Mouse (Mus musculus) adrenal gland, adult (tissue): ENCODE data around the gene Elmo3.

Experiments used
- DNase-seq, 2 experiments: peaks; one replicate each; pipeline ENCODE4 v3.0.0; 2022 to 2023; ENCODE audit warnings: low spot score in 1 of 2; ENCODE audit not compliant: inconsistent age in 2 of 2

Gene Elmo3

DNA sequence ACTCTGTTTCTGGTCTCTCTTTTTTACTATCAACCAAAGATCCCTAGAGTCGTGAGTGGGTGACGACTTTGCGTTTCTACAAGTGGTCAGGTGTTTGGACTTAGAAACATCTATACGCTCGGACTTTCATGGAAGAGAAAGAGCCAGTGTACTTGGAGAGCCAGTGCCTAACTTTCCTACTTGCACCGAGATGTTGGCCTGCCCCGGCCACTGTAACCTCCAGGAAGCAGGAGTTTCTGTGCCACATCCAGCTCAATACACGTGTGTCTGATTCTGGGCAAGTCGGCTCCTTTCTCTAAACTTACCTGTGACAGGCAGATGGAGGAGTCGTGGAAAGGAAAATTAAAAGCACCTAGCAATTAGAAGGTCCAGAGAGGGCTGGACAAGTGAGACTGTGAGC lies 29.6 kb upstream of the Elmo3 start, which contains the start of gene Nol3:
Gene Nol3 (plus strand): TSS at position 301 of the 400 bp plus-strand sequence.
- no peak for DNase-seq

DNA sequence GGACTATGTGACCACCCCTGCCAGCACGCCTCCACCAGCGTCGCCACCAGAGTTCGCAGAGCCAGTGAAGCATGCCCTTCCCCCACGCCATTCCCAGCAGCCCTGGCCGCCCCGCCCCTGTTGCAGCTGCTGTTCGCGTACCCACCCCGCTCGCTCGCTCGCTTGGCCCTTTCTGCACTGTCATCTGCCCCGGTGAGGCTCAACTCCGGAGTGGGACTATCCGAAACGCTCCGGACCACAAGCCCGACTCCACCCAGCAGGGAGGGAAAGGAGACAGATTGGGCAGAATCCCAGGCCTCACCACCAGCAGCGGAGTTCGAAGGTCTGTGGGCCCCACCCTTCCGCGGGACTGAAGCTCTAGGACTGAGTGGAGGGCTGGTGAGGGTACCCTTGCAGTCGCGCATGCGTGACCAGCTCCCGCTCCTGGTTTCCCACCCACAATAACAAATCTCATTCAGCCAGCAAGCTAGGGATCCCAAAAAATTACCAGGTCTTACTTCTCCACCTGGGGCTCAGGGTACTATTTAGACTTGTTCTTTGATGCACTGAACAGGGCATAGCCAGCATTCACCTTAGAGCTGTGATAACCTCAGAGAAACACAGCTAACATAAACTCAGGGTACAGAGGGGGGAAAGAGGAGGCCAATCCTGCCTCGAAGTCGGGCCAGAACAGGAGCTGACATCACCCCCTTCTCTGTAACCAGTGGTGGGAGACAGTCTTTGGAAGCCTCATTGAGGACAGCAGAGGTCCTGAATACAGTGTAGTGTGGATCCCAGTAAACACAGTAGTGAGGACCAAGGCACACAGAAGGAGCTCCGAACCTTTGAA lies 28.9 kb upstream of the Elmo3 start:
- DNase-seq, result peak; percentile 58 to 71

DNA sequence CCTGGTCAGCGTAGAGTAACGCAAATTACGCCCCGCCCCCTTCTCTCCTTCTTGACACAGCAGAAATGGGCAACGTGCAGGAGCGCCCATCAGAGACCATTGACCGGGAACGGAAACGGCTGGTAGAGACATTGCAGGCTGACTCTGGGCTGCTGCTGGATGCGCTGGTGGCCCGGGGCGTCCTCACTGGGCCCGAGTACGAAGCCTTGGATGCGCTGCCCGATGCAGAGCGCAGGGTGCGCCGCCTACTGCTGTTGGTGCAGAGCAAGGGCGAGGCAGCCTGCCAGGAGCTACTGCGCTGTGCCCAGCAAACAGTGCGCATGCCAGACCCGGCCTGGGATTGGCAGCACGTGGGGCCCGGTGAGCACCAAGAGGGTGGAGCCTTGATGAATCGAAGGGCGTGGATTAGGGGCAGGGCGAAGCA lies 26.5 kb upstream of the Elmo3 start:
- peak; percentile 91 to 96 for DNase-seq

DNA sequence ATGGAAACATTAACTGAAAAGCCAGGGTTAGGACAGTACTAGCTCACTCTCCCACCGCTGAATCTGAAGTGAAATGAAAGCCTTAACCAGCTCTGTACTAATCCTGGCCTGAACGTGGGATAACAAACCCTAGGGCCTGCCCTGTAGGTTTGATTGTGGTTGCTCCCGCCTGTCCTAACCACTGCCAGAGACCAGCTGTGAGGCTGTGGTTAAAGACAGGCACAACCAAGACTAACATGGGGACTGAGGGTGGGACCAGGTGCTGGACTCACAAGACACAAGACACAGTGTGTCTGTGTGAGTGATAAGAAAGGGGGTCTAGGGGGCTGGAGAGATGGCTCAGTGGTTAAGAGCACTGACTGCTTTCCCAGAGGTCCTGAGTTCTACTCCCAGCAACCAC lies 24.8 kb upstream of the Elmo3 start:
- no peak for DNase-seq

GRCm38 (mm10) chr8:105281821-105282220 lies 23.6 kb upstream of the Elmo3 start:
- DNase-seq, result peak in 1 of 2 experiments; percentile 8

GRCm38 (mm10) chr8:105282239-105282638 lies 23.2 kb upstream of the Elmo3 start:
- DNase-seq, result no peak

- peak; percentile 67 to 85 for DNase-seq
Measured at GRCm38 (mm10) chr8:105283074-105283473, 22.3 kb upstream of the Elmo3 start.

DNA sequence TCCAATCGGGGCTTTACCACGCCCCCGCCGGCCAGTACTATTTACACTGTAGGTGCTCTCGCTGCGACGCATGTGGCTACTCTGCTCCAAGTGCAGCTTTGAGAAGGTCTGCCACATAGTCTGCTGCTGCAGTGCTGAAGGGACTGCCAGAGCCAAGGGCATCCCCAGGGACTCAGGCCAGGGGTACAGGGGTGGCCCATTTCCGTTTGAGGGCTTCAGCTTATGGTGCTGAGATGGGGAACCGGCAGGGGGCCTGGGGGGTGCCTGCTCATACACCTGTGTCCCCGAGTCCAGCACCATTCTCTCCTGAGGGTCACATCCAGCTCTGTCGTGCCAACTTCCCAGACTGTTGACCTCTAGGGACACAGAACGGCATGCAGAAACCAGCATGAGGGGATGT lies 19.9 kb upstream of the Elmo3 start:
- DNase-seq, result peak in 1 of 2 experiments; percentile 11

- no peak for DNase-seq
Measured at GRCm38 (mm10) chr8:105286907-105287306, 18.5 kb upstream of the Elmo3 start.

DNA sequence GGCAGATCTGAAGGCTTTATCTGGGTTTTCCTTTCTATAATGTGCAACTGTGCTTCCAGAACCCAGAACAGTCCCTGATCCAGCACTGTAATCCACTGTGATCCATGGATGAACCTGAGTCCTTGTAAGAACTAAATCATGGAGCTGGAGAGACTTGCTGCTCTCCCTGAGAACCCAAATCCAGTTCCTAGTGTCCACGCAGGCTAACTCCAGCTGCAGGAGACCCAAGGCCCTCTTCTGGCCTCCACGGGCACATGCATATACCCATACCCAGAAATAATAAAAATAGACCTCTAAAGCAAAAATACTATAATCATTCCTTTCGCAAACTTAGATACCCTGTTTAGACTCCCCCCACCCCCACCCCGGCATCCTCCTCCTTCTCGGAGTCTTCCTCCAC lies 17.2 kb upstream of the Elmo3 start:
- DNase-seq, result peak in 1 of 2 experiments; percentile 17

GRCm38 (mm10) chr8:105288958-105289732 lies 16.3 kb upstream of the Elmo3 start:
- peak; percentile 96 to 99 for DNase-seq

- peak; percentile 76 to 78 for DNase-seq
Measured at GRCm38 (mm10) chr8:105289805-105290460, 15.5 kb upstream of the Elmo3 start, which contains the start of gene 4931428F04Rik. Gene 4931428F04Rik (minus strand): TSS chr8:105289864.

DNA sequence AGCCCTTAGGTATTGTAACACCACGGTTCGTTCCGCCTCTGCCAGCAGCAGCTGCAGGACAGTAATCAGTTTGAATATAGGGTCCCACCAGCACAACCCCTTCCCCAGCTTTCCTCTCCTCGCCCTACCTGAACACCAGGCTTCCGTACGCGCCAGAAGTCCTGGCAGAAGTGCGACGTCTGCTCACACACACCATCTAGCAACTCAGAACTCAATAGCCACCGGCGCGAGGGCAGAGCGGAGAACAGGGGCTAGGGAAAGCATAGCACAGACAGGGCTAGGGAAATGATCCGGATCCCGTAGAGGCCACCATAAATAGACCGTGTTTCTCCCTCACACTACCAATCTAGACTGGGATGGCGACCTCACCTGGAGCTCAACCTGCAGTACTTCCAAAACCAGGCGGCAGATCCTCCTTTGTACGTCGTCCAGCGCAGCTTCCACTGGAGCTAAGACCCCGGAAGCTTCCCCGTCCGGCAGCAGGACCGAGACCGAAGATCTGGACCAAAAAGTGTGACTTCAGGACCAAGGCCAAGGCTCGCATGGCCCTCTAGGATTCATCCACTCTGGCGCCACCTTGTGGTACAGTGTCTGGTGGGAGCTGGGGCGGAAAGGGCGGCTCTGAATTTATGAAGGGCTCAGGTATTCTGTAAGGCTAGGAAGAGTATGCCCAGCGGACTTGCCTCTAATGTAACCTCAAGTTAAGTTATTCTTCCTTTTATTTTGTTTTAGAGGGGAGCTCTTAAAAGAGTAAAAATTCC lies 14.7 kb upstream of the Elmo3 start:
- DNase-seq, result peak; percentile 87 to 96

- DNase-seq, result peak in 1 of 2 experiments; percentile 14
Measured at GRCm38 (mm10) chr8:105291364-105291763, 14.0 kb upstream of the Elmo3 start.

DNA sequence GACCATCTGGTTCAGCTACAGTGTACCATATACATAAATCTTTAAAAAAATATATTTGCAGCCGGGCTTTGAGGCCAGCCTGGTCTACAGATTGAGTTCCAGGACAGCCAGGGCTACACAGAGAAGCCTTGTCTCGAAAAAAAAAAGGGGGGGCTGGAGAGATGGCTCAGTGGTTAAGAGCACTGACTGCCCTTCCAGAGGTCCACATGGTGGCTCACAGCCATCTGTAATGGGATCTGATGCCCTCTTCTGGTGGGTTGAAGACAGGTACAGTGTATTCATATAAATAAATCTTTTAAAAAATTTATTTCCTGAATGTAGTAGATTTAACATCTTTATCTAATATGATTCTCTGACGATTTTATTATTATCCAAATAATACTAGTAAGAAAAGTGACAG lies 13.6 kb upstream of the Elmo3 start:
- DNase-seq, result peak in 1 of 2 experiments; percentile 8

- DNase-seq, result peak in 1 of 2 experiments; percentile 55
Measured at GRCm38 (mm10) chr8:105292471-105292870, 12.9 kb upstream of the Elmo3 start.

GRCm38 (mm10) chr8:105293405-105293804 lies 12.0 kb upstream of the Elmo3 start:
- DNase-seq, result no peak

- no peak for DNase-seq
Measured at GRCm38 (mm10) chr8:105294776-105295175, 10.6 kb upstream of the Elmo3 start.

DNA sequence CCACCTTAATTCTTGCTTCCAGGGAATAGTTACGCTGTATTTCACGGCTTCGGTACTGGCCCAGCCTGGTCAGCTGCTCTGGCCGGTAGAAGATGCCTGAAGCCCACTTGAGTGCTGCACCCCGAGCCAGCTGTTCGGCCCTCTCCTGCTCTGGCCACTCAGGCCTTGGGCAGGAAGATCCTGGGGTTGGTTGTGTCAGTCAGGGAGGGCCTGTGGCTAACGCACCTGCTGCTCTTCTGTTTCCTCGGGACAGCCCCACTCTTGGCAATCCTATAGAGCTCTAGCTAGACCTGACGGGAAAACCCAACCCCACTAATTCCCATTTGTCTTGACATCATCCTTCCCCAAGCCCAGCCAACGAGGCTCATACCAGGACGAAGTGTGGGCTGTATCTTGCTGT lies 10.1 kb upstream of the Elmo3 start:
- DNase-seq, result no peak

DNA sequence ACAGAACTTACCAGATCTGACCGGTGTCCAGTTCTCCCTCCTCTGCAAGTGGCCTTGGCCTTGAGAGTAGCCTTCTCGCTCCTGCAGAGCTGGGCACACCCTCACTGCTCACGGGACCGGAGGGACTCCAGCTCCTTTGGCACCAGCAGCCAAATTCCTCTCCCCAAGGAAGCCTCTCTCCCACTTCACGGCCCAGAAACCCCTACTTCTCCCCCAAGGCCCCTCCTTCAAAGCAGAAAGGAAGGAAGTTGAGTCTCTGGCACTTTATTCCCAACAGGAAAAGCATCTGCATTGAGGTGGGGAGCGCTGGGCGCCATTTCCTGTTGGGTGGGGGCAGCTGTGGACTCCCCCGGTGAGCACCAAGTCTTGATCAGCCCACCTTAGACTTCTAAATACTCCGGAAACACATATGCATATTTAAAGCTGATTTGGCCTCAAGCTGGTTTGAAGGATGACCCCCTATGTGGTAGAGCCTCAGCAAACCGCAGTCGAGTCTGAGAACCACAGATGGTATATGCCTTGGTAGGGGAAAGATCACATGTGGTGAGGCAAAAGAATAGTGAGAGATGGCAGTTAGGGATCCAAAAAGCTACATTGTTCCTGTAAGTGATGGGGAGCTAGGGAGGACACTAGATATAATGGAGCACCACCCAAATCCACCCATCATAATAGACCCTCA lies 9.4 kb upstream of the Elmo3 start, which contains the start of gene Exoc3l:
Gene Exoc3l (minus strand): TSS at position 207 of the 679 bp plus-strand sequence.
- DNase-seq, result peak; percentile 85 to 90
